Mouse (Mus musculus) left cerebral cortex, postnatal 25 days (tissue): ENCODE results near the gene Mgam. TPM values are rescaled to one million over a fixed set of nuclear protein-coding genes. Genes with fewer than 3 reads are reported as not detected.
"Not testable (repeated sequence)": the region's sequence is repeated elsewhere in the genome, so short reads cannot be mapped to it uniquely, and the experiment has no call there.

Source experiments
- DNase-seq, 2 experiments: peaks; one replicate each; pipeline ENCODE4 v3.0.0; 2022; ENCODE audit warnings: low spot score in 2 of 2, mixed read lengths in 1 of 2
- intact Hi-C: fragments of 180-260 bp; cut with DNase I; formaldehyde crosslinking; loops from one replicate; pipeline ENCODE4 v1.15.1; 2025
- total RNA-seq, 2 experiments: library from RNA; stranded (reverse); gene quantifications; 2 replicates each; pipeline ENCODE4 v1.2.3; 2021

Gene Mgam
- not detected for total RNA-seq

- intact Hi-C loops, result no loop called here
- no peak for DNase-seq
These were observed at the start of gene Mgam for GRCm38 (mm10) chr6:40628406-40629000. Gene Mgam, plus strand, starts transcription at chr6:40628831.

- DNase-seq, result no peak
- intact Hi-C loops, result no loop called here
These were observed 44.3 kb upstream of the Mgam start for GRCm38 (mm10) chr6:40584336-40584735.

- intact Hi-C loops, result no loop called here
- DNase-seq, result no peak
These were observed 43.0 kb upstream of the Mgam start, which contains the start of gene Clec5a for GRCm38 (mm10) chr6:40585645-40586044. Gene Clec5a, minus strand, starts transcription at chr6:40585821.

- intact Hi-C loops, result no loop called here
- no peak for DNase-seq
These were observed 40.3 kb upstream of the Mgam start for GRCm38 (mm10) chr6:40588346-40588745.

- intact Hi-C loops, result no loop called here
- no peak for DNase-seq
These were observed 33.7 kb upstream of the Mgam start for GRCm38 (mm10) chr6:40594804-40595550.

GRCm38 (mm10) chr6:40598546-40598945 lies 30.1 kb upstream of the Mgam start:
- DNase-seq, result not testable (repeated sequence)

GRCm38 (mm10) chr6:40607431-40607830 lies 21.2 kb upstream of the Mgam start:
- DNase-seq, result peak; percentile 77 to 95
- intact Hi-C loops, result no loop called here

More at GRCm38 (mm10) chr6:40598546-40598945, 30.1 kb upstream of the Mgam start:
- intact Hi-C loops, result not testable (repeated sequence)

- intact Hi-C loops, result no loop called here
- peak; percentile 26 to 40 for DNase-seq
These were observed 18.4 kb upstream of the Mgam start for GRCm38 (mm10) chr6:40610244-40610643.

- no peak for DNase-seq
- intact Hi-C loops, result no loop called here
These were observed 15.3 kb upstream of the Mgam start, which contains the start of gene Tas2r138 for GRCm38 (mm10) chr6:40613260-40613852. Gene Tas2r138, minus strand, starts transcription at chr6:40613310.

- intact Hi-C loops, result loop anchor here (1.0 kb wide), 1 partner anchor 71 kb away; no protein-coding TSS in a partner anchor
- DNase-seq, result peak; percentile 46 to 75
These were observed 10.7 kb upstream of the Mgam start for GRCm38 (mm10) chr6:40617965-40618364.

- no peak for DNase-seq
- intact Hi-C loops, result no loop called here
These were observed 2.5 kb upstream of the Mgam start for GRCm38 (mm10) chr6:40626111-40626510.

- intact Hi-C loops, result no loop called here
- no peak for DNase-seq
These were observed 6.0 kb downstream of the Mgam start for GRCm38 (mm10) chr6:40634640-40635071.

- no peak for DNase-seq
- intact Hi-C loops, result no loop called here
These were observed 6.9 kb downstream of the Mgam start for GRCm38 (mm10) chr6:40635559-40635958.

- intact Hi-C loops, result no loop called here
These were observed 9.1 kb downstream of the Mgam start for GRCm38 (mm10) chr6:40637755-40638154.

GRCm38 (mm10) chr6:40640710-40641538 lies 12.3 kb downstream of the Mgam start:
- intact Hi-C loops, result no loop called here
- DNase-seq, result no peak

More at GRCm38 (mm10) chr6:40637755-40638154, 9.1 kb downstream of the Mgam start:
- no peak for DNase-seq

- intact Hi-C loops, result no loop called here
- DNase-seq, result no peak
These were observed 17.1 kb downstream of the Mgam start for GRCm38 (mm10) chr6:40645701-40646100.

GRCm38 (mm10) chr6:40650953-40651352 lies 22.3 kb downstream of the Mgam start:
- intact Hi-C loops, result no loop called here
- no peak for DNase-seq

GRCm38 (mm10) chr6:40660930-40661329 lies 32.3 kb downstream of the Mgam start:
- intact Hi-C loops, result no loop called here
- DNase-seq, result no peak

GRCm38 (mm10) chr6:40689180-40689579 lies 60.5 kb downstream of the Mgam start:
- intact Hi-C loops, result loop anchor here (1.0 kb wide), 2 partner anchors 71 to 209 kb away; no protein-coding TSS in a partner anchor
- peak; percentile 65 to 86 for DNase-seq

GRCm38 (mm10) chr6:40692007-40692406 lies 63.4 kb downstream of the Mgam start:
- intact Hi-C loops, DNase-seq: not testable (repeated sequence)
